Mouse (Mus musculus) midbrain, postnatal 0 days (tissue): ENCODE results near the gene Twist1. TPM values are rescaled to one million over a fixed set of nuclear protein-coding genes. Genes with fewer than 3 reads are reported as not detected.

Experiments used
- ATAC-seq: fragments of 200-750 bp; cut with Nextera tagmentation; 2 replicates; pipeline ENCODE4 v1.8.0; 2017; ENCODE audit warnings: moderate number of reproducible peaks, mild to moderate bottlenecking, moderate TSS enrichment, moderate library complexity; ENCODE audit not compliant: low FRiP score
- DNase-seq: peaks from one replicate; pipeline ENCODE4 v3.0.0-alpha.2; 2015; ENCODE audit warnings: low spot score
- H3K27ac ChIP-seq: fragments of 300-500 bp; sonication (generic); 2 replicates; pipeline ENCODE4 v1.5.1; 2014; ENCODE audit warnings: low read depth, mild to moderate bottlenecking, low read length, mixed read lengths
- H3K27me3 ChIP-seq: fragments of 300-500 bp; sonication (generic); 2 replicates; pipeline ENCODE4 v1.6.1; 2014; ENCODE audit warnings: low read length, control low read depth, mixed read lengths; ENCODE audit not compliant: insufficient read depth
- H3K36me3 ChIP-seq: fragments of 300-500 bp; sonication (generic); 2 replicates; pipeline ENCODE4 v1.6.1; 2014; ENCODE audit warnings: low read length, control low read depth, mixed read lengths; ENCODE audit not compliant: insufficient read depth
- H3K4me1 ChIP-seq: fragments of 300-500 bp; sonication (generic); 2 replicates; pipeline ENCODE4 v1.6.1; 2014; ENCODE audit warnings: mild to moderate bottlenecking, control low read depth, antibody characterized with exemption, low read length, mixed read lengths; ENCODE audit not compliant: insufficient read depth
- H3K4me2 ChIP-seq: fragments of 300-500 bp; sonication (generic); 2 replicates; pipeline ENCODE4 v1.6.1; 2014; ENCODE audit warnings: low read depth, mild to moderate bottlenecking, low read length, mixed read lengths; ENCODE audit not compliant: poor library complexity, severe bottlenecking
- H3K4me3 ChIP-seq: fragments of 300-500 bp; sonication (generic); 2 replicates; pipeline ENCODE4 v1.5.1; 2014; ENCODE audit warnings: low read depth, mild to moderate bottlenecking, low read length, moderate library complexity
- H3K9ac ChIP-seq: fragments of 300-500 bp; sonication (generic); replicated peaks from 2 replicates; pipeline ENCODE4 v1.6.1; 2014; ENCODE audit warnings: mild to moderate bottlenecking, low read length, moderate library complexity, mixed read lengths; ENCODE audit not compliant: poor library complexity, severe bottlenecking
- H3K9me3 ChIP-seq: fragments of 300-500 bp; sonication (generic); 2 replicates; pipeline ENCODE4 v1.6.1; 2016; ENCODE audit warnings: low read length, control low read depth
- CTCF ChIP-seq: IDR thresholded peaks from 2 replicates; pipeline ENCODE4 v1.5.1; 2016; ENCODE audit warnings: antibody characterized with exemption, mild to moderate bottlenecking
- WGBS: fragments of 180-500 bp; shearing (Covaris S2); extraction: QIAGEN DNeasy Blood & Tissue Kit; methylation state at CpG from one replicate; pipeline ENCODE4 v1.1.7; 2014; 5-methylcytosine and 5-hydroxymethylcytosine counted together
- polyA plus RNA-seq: library from polyadenylated mRNA; unstranded; fragments of >200 nt; fragmentation: Nextera tagmentation; extraction: Ambion mirVana; gene quantifications from 2 replicates; pipeline ENCODE4 v1.2.1, GENCODE M21; 2015
- total RNA-seq: library from RNA; depleted of rRNA; stranded (reverse); fragments of >200 nt; gene quantifications from 2 replicates; pipeline ENCODE4 v1.2.3, GENCODE M21; 2014

Twist1 gene
- total and polyA plus RNA-seq, 2 experiments from 2014 or later, result 1.00 to 3.5 TPM

DNA sequence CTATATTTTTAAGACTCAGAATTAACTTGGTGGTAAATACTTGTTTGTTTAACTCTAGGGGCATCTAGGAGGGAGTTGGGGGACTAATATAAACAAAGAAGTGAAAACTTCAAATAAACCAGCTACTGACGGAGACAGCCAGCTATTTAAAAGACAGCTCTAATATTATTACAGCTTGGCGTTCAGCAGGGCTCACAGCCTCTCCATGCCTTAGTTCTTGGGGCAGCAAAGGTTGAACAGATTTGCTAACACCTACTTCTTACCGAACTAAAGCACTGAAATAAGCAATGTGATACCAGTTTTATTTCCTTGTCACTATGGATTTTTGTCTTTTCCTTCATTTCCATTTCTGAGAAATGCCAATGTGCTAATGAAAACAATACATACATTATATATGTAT, 2.4 kb downstream of the Twist1 start:
- Histone ChIP-seq H3K4me3 (no peak overlapping the region), H3K9ac (no peak overlapping the region), H3K9me3 (no peaks in the 10 kb centered on the region), H3K27me3 (peaks cover 64% of the 10 kb centered on the region), H3K36me3 (no peaks in the 10 kb centered on the region), H3K4me1 (no peaks in the 10 kb centered on the region), H3K27ac (no peak overlapping the region), H3K4me2 (no peak overlapping the region)
- ATAC-seq (no peak), DNase-seq (no peak)
- TF ChIP-seq CTCF, result no peak
- WGBS, result 8% methylated on average over 3 of the region's 3 CpGs

DNA sequence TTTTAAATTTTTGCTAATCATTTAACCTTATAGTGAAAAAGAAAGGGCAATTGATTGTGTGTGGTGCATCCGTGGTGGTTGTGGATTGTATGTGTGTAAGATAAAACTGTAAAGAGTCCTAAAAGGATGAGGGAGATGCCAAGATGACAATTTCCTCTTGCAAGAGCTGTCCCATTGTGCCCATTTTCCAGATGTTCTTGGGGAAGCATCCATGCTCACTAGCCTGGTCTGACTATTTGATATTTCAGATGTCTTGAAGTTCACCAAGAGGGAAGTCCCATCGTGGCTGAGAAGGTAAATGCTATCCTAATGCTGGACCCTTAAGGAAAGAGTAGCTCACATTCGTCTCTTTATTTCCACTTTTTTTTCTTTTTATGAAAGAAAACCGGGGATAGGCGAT, 3.5 kb downstream of the Twist1 start:
- 15% methylated on average over 5 of the region's 5 CpGs for WGBS
- H3K4me3 ChIP-seq, result no peak overlapping the region

DNA sequence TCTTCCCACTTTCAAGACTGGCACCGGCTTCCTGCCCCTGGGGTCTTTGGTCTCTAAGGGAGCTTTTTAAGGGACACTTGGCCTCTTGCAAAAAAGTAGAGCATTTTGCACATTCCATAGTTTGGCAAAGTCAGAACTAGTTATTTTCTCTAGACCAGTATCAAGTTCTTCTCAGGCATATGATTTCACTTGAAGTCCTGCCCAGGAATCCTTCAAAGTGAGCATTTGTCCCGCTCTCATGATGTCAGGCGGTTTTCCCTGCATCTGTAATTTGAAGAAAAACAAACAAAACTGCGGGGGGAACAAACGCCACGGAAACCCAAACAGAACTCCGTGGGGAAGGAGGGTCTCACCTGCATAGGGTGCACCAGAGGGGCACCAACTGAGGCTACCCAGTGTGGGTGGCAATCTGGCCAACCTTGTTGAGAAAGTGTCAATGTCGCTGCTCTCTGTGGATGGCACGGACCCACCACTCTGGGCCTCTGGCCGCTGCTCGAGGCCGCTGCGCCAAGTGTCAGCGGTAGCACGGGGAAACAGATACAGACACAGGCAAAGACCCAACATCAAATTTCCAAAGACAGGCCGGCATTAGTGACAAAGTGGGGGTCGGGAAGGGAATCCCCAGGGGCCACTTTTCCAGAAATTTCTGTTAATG, 4.8 kb downstream of the Twist1 start:
- no peak for ATAC-seq
- H3K27me3 ChIP-seq, result peaks cover 67% of the 10 kb centered on the region
- DNase-seq, result no peak
- H3K27ac ChIP-seq, result no peak overlapping the region
- H3K9me3 ChIP-seq, result no peaks in the 10 kb centered on the region
- 6% methylated on average over 17 of the region's 17 CpGs for WGBS
- H3K9ac ChIP-seq, result no peak overlapping the region
- H3K4me1 ChIP-seq, result no peaks in the 10 kb centered on the region
- no peak for TF ChIP-seq CTCF
- no peak overlapping the region for H3K4me2 ChIP-seq
- H3K4me3 ChIP-seq, result no peak overlapping the region
- H3K36me3 ChIP-seq, result no peaks in the 10 kb centered on the region

More for the DNA sequence above, 3.5 kb downstream of the Twist1 start:
- no peak overlapping the region for H3K27ac ChIP-seq
- peaks cover 69% of the 10 kb centered on the region for H3K27me3 ChIP-seq
- H3K36me3 ChIP-seq, result no peaks in the 10 kb centered on the region
- no peak overlapping the region for H3K9ac ChIP-seq
- no peak overlapping the region for H3K4me2 ChIP-seq
- ATAC-seq (no peak), DNase-seq (no peak)
- H3K4me1 ChIP-seq, result no peaks in the 10 kb centered on the region
- H3K9me3 ChIP-seq, result no peaks in the 10 kb centered on the region
- no peak for TF ChIP-seq CTCF

DNA sequence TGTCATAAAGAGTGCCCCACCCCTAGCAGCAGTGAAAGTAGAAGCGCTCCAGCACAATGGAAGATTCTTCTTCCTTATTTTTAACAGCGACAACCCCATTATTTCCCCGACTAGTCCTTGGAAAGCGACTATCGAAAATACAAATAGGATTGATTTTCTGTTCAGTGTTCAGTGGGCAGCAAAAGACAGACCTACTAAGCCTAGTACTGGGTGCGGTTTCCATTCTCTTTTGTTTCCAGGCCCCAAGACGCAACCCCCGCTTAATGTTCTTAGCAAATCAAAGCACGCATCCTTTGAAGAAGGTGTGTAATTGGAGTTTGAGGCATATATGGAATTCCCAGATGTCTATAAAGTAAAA, 5.3 kb downstream of the Twist1 start:
- DNase-seq, result no peak
- Histone ChIP-seq H3K36me3 (no peaks in the 10 kb centered on the region), H3K9ac (no peak overlapping the region), H3K4me3 (no peak overlapping the region), H3K27ac (no peak overlapping the region), H3K27me3 (peaks cover 67% of the 10 kb centered on the region), H3K9me3 (no peaks in the 10 kb centered on the region), H3K4me1 (no peaks in the 10 kb centered on the region), H3K4me2 (no peak overlapping the region)
- no peak for TF ChIP-seq CTCF
- WGBS, result 16% methylated on average over 9 of the region's 9 CpGs
- ATAC-seq, result no peak

DNA sequence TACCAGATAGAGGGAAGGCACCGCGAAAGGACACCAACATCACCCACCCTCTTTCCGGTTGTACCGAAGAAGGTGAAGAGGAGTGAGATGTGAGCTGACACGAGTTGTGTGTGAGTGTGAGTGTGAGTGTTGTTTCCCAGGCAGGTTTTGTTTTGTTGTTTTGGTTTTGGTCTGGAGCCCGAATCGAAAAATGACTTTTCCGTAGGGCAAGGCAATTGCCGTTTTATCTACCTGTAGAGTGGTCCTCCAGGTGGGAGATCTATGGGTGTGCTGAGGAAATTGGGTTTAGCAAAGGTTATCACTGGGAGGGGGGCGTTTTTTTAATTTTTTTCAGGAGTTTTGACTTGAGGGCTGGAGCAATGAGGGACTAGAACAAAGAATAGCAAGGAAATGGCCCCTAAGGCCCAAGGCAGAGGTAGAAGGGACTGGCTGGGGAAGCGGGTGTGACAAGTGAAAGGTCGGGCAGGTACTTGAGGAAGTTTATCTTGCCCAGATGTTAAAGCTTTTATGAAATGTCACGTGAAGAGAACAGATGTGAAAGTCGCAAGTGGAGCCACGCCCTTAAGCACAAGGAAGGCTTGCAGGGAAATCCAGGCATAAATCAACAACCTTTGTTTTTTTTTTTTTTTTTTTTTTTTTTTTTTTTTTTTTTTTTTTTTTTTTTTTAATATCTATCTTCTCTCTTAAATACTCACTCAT, 6.3 kb downstream of the Twist1 start:
- Histone ChIP-seq H3K9ac (no peak overlapping the region), H3K4me2 (no peak overlapping the region), H3K27me3 (peaks cover 57% of the 10 kb centered on the region), H3K4me1 (no peaks in the 10 kb centered on the region), H3K27ac (no peak overlapping the region), H3K4me3 (no peak overlapping the region), H3K9me3 (no peaks in the 10 kb centered on the region), H3K36me3 (no peaks in the 10 kb centered on the region)
- TF ChIP-seq CTCF, result no peak
- DNase-seq (no peak), ATAC-seq (no peak)
- 5% methylated on average over 15 of the region's 15 CpGs for WGBS

DNA sequence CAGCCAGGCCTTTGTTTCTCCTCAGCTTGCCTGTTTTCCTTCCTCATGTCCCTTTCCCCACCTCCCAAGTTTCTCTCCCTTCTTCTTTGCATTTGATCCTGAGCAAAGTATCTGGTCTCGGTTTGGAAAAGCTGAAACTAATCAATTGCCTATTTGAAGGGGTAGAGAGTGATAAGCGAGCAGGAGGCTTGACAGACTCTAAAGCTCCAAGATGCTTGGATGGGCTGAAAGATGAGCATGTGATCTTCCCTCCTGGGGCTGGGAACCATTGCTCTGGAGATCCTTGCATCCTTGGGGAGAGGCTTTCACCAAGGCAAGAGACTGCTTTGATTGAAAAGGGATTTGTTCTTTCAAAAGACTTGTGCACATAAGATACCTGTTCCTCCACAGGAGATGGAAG, 7.0 kb downstream of the Twist1 start:
- WGBS, result 17% methylated on average over 2 of the region's 2 CpGs
- no peaks in the 10 kb centered on the region for H3K9me3 ChIP-seq
- H3K27me3 ChIP-seq, result peaks cover 53% of the 10 kb centered on the region
- H3K36me3 ChIP-seq, result no peaks in the 10 kb centered on the region
- no peak for DNase-seq
- TF ChIP-seq CTCF, result no peak
- no peak overlapping the region for H3K27ac ChIP-seq
- H3K9ac ChIP-seq, result no peak overlapping the region
- no peaks in the 10 kb centered on the region for H3K4me1 ChIP-seq
- H3K4me3 ChIP-seq, result no peak overlapping the region
- H3K4me2 ChIP-seq, result no peak overlapping the region
- ATAC-seq, result no peak
